Comparison of ENCODE assay signal across 8 mouse cellular contexts in genomic region chr19:22884357-22884756, GRCm38 (mm10).
A peak's percentile ranks its signal among the peaks of the same experiment; 100 is the strongest.
DNase-seq lines count a peak whose midpoint lies in the region; ATAC-seq and TF ChIP-seq lines count a peak whose summit lies in the region.

No protein-coding gene starts in this region.

- H3K4me3 ChIP-seq in kidney, embryonic 14.5 days (ENCODE audit: low read length) = no peak overlapping the region
- H3K4me3 ChIP-seq in forebrain, embryonic 10.5 days = peak overlapping the region; percentile 31; the same call in 1 of the 2 replicates
- no peak overlapping the region for H3K4me3 ChIP-seq in olfactory bulb, adult 2 months (ENCODE audit: insufficient read depth, low read depth, low read length)

- H3K27me3 ChIP-seq in kidney, embryonic 14.5 days (ENCODE audit: control insufficient read depth, insufficient read depth, low read length) = no peaks in the 10 kb centered on the region
- H3K27me3 ChIP-seq in forebrain, embryonic 10.5 days (ENCODE audit: poor library complexity, severe bottlenecking) = peaks cover 25% of the 10 kb centered on the region

- no peak for TF ChIP-seq POLR2A in olfactory bulb, adult 2 months (IDR thresholded peaks at IDR 0.05; ENCODE audit: insufficient read depth, low read depth, low read length)

- no peak overlapping the region for H3K9ac ChIP-seq in kidney, embryonic 14.5 days (ENCODE audit: low read depth, low read length)

- peak; percentile 63; the same call in 1 of the 2 replicates for ATAC-seq in kidney, embryonic 14.5 days (ENCODE audit: low FRiP score, low TSS enrichment)
- peak; percentile 85 for ATAC-seq in cerebellum, adult (ENCODE audit: insufficient number of reproducible peaks, low FRiP score, low TSS enrichment)
- no peak for ATAC-seq in erythroid progenitor cell, adult 5-6 weeks (replicated peaks; ENCODE audit: low FRiP score, poor library complexity, severe bottlenecking)

- no peaks in the 10 kb centered on the region for H3K4me1 ChIP-seq in kidney, embryonic 14.5 days (ENCODE audit: control insufficient read depth, insufficient read depth, low read length)
- H3K4me1 ChIP-seq in forebrain, embryonic 10.5 days = peaks cover 8% of the 10 kb centered on the region
- H3K4me1 ChIP-seq in olfactory bulb, adult 2 months (ENCODE audit: control insufficient read depth, insufficient read depth, low read length) = peaks cover 6% of the 10 kb centered on the region; the same call in 1 of the 2 replicates

- peak overlapping the region; percentile 39 for H3K4me2 ChIP-seq in kidney, embryonic 14.5 days (replicated peaks; ENCODE audit: low read depth, low read length)

- DNase-seq in kidney, adult 11 months = no peak
- no peak for DNase-seq in forebrain, embryonic 10.5 days (ENCODE audit: extremely low spot score, low spot score)
- DNase-seq in layer of hippocampus, adult 18-20 months (ENCODE audit: low spot score in 2 of 2) = peak; percentile 42 to 78
- no peak for DNase-seq in B cell, adult 2 months

- no peak overlapping the region for H3K27ac ChIP-seq in kidney, embryonic 14.5 days (ENCODE audit: low read depth, low read length)
- H3K27ac ChIP-seq in forebrain, embryonic 10.5 days = no peak overlapping the region
- peak overlapping the region; percentile 48; the same call in 1 of the 2 replicates for H3K27ac ChIP-seq in olfactory bulb, adult 2 months (ENCODE audit: insufficient read depth, low read depth, low read length)

- WGBS in kidney, embryonic 14.5 days = 52% methylated on average over 11 of the region's 11 CpGs
- 57% methylated on average over 11 of the region's 11 CpGs for WGBS in forebrain, embryonic 10.5 days
- 51% methylated on average over 11 of the region's 11 CpGs for WGBS in olfactory bulb, adult 2 months

- H3K36me3 ChIP-seq in kidney, embryonic 14.5 days (ENCODE audit: control insufficient read depth, insufficient read depth, low read length) = no peaks in the 10 kb centered on the region
- no peaks in the 10 kb centered on the region for H3K36me3 ChIP-seq in forebrain, embryonic 10.5 days (replicated peaks)

- TF ChIP-seq CTCF in olfactory bulb, adult 2 months (IDR thresholded peaks at IDR 0.05; ENCODE audit: insufficient read depth, low read depth, low read length) = no peak

- no peaks in the 10 kb centered on the region for H3K9me3 ChIP-seq in kidney, embryonic 14.5 days (ENCODE audit: control insufficient read depth, low read length)
- H3K9me3 ChIP-seq in forebrain, embryonic 10.5 days = no peaks in the 10 kb centered on the region

Comparison
In these comparisons a context has a peak if more than half of its experiments do, and no peak if none do; other contexts are left out.
1. DNase-seq: peak in layer of hippocampus, adult 18-20 months (2 of 2); none in kidney, adult 11 months (single experiment), forebrain, embryonic 10.5 days (single experiment) and B cell, adult 2 months (0 of 2).